In the genomic region with DNA sequence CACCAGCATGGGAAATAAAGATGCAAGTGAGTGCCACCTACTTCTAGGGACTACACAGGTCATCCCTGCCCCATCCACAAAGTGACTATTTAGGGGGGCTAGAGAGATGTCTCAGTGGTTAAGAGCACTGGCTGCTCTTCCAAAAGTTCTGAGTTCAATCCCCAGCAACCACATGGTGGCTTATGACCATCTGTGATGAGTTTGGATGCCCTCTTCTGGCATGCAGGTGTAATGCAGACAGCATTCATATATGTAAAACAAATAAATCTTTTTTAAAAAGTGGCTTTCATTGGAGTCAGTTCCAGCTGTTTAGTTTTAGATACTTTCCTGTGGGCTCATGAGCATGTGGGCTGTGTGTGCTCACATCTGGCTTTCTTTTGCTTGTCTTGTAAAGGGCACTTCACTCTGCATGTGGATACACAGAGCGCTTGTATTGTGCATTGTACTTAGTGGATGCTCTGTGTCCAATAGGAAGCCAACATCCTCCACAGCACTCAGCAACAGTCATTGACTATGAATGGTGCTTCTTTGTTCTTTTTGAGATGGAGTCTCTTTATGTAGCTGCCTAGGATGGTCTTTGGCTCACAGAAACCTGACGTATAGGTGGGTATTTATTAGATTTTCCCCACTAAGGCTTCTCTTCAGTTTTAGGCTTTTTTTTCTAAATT, we compare ENCODE assay signal across 15 mouse cellular contexts. TPM values are rescaled to one million over a fixed set of nuclear protein-coding genes. Genes with fewer than 3 reads are reported as not detected.
DNase-seq lines count a peak whose midpoint lies in the region; TF ChIP-seq lines count a peak whose summit lies in the region.
"Had no signal": no experiment of that assay in that cellular context is flagged by ENCODE, and none has a peak within 500 bp of the region (broad histone marks: within the 10 kb centered on the region; RNA-seq: fewer than 3 reads in every experiment).

No protein-coding gene starts in this region.

- TF ChIP-seq POLR2A in cerebellum, adult 2 months (IDR thresholded peaks at IDR 0.05; ENCODE audit: borderline replicate concordance, insufficient read depth, low read length) = no peak

- H3K27ac ChIP-seq in cerebellum, adult 2 months (ENCODE audit: insufficient read depth, low read length) = no peak overlapping the region
- H3K27ac ChIP-seq in layer of hippocampus, adult 2 months = no peak overlapping the region
- H3K27ac ChIP-seq: limb, embryonic 13.5 days had no signal

- H3K27me3 ChIP-seq in cerebellum, adult 2 months (ENCODE audit: control insufficient read depth, insufficient read depth, low read length) = no peaks in the 10 kb centered on the region
- H3K27me3 ChIP-seq: heart, embryonic 12.5 days; limb, embryonic 13.5 days had no signal

- no peak overlapping the region for H3K4me3 ChIP-seq in cerebellum, adult 2 months (replicated peaks; ENCODE audit: insufficient read depth, low read depth, low read length)
- no peak overlapping the region for H3K4me3 ChIP-seq in layer of hippocampus, adult 2 months
- H3K4me3 ChIP-seq: heart, embryonic 12.5 days; limb, embryonic 13.5 days had no signal

- no peak for DNase-seq in cerebellum, adult 2 months
- no peak for DNase-seq in cerebellum, adult 11-12 months
- DNase-seq in layer of hippocampus, adult 2 months (ENCODE audit: low spot score in 2 of 2) = no peak
- DNase-seq in layer of hippocampus, postnatal 14 days (ENCODE audit: low spot score in 2 of 2) = no peak
- DNase-seq in 3T3-L1 (ENCODE audit: low read depth, low spot score) = peak; percentile 38
- peak; percentile 76 for DNase-seq in ZHBTc4 (ENCODE audit: low read depth, low spot score)
- DNase-seq in spleen, adult 18-20 months = no peak
- no peak for DNase-seq in layer of hippocampus, postnatal 10 days (ENCODE audit: low spot score in 2 of 2)

- H3K4me1 ChIP-seq in cerebellum, adult 2 months (ENCODE audit: control insufficient read depth, insufficient read depth, low read length) = no peaks in the 10 kb centered on the region
- H3K4me1 ChIP-seq: heart, embryonic 12.5 days; limb, embryonic 13.5 days had no signal

- TF ChIP-seq CTCF in cerebellum, adult 2 months (IDR thresholded peaks at IDR 0.05; ENCODE audit: borderline replicate concordance, insufficient read depth, low read depth, low read length) = peak; percentile 6; the same call in 1 of the 2 replicates
- peak; percentile 60 for TF ChIP-seq CTCF in layer of hippocampus, adult 2 months (conservative IDR thresholded peaks at IDR 0.05)

- WGBS in cerebellum, adult 2 months = 82% methylated on average over 2 of the region's 2 CpGs

RNA-seq across cellular contexts. Expression of a gene that starts 2.0 kb away (rescaled TPM):
- 0.90 and 1.3 TPM in 2 replicates for polyA plus RNA-seq in cerebellum, adult 2 months (2012; rRNA removed)
- under 1 TPM in 1 of 2 experiments, not detected in 1; 0.59 TPM for total RNA-seq in layer of hippocampus, adult 2 months (2021)
- not detected for total RNA-seq in layer of hippocampus, postnatal 14 days (2021)
- total RNA-seq in layer of hippocampus, postnatal 10 days (2021) = 1 to 10 TPM in 1 of 2 experiments, under 1 TPM in 1; 0.78 to 1.2 TPM
- total RNA-seq: layer of hippocampus, adult 8-10 months; megakaryocyte, adult 5-6 weeks had no signal
- polyA plus RNA-seq: C2C12; heart, embryonic 12.5 days; limb, embryonic 13.5 days; neural tube, embryonic 11.5 days; stomach, embryonic 14.5 days had no signal

RNA-seq across cellular contexts. Expression of a gene that starts 42.4 kb away (rescaled TPM):
- polyA plus RNA-seq in cerebellum, adult 2 months (2012; rRNA removed) = not detected in 2 replicates
- not detected for total RNA-seq in layer of hippocampus, adult 2 months (2021)
- total RNA-seq in layer of hippocampus, postnatal 14 days (2021) = not detected
- not detected for total RNA-seq in layer of hippocampus, postnatal 10 days (2021)
- total RNA-seq: layer of hippocampus, adult 8-10 months had no signal

RNA-seq across cellular contexts. Expression of a gene that starts 54.3 kb away (rescaled TPM):
- 22.3 and 22.7 TPM in 2 replicates for polyA plus RNA-seq in cerebellum, adult 2 months (2012; rRNA removed)
- 10 to 100 TPM; 20.2 to 20.3 TPM for total RNA-seq in layer of hippocampus, adult 2 months (2021)
- total RNA-seq in layer of hippocampus, postnatal 14 days (2021) = 10 to 100 TPM; 25.0 to 28.2 TPM
- 10 to 100 TPM; 30.4 to 30.7 TPM for total RNA-seq in layer of hippocampus, postnatal 10 days (2021)

Comparison
In these comparisons a context has a peak if more than half of its experiments do, and no peak if none do; other contexts are left out.
1. DNase-seq: peak in 3T3-L1 (single experiment) and ZHBTc4 (single experiment); none in cerebellum, adult 2 months (0 of 2), cerebellum, adult 11-12 months (single experiment), layer of hippocampus, adult 2 months (0 of 2), layer of hippocampus, postnatal 14 days (0 of 2), spleen, adult 18-20 months (0 of 2) and layer of hippocampus, postnatal 10 days (0 of 2).